Mouse (Mus musculus): Measurements from ENCODE around the gene Tpbg.
"Not testable (repeated sequence)": the region's sequence is repeated elsewhere in the genome, so short reads cannot be mapped to it uniquely, and the experiment has no call there.

Tpbg gene

DNA sequence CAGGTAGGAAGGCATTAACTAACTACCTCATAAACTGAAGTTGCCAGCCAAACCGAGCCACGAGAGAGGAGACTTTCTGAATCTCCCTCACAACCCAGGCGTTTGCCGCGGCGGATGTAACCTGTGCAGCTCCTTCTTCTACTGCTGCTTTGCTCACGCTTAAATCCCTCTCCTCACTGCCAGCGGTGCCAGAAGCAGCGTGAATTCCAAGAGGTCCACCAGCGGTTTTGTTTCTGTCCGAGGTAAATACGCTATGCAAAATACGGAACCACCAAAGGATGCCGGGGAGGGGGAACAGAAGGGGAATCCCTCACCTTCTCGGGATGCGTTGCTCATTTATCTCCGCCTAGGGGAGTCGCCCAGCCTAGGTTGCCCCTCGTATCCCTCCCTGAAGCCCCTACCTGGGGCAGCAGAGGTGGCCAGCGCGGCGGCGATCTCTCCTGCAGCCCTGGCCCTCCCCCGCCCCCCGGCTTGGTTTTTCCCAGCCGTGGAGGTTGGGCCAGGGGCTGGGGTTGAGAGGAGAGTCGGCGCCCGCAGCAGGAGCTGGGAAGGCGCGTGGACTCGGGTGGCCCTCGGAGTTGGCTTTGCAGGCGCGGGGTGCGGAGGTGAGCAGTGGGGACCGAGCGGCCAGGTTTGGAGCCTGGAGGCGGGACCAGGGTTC, at the start of gene Tpbg:
Gene Tpbg, plus strand, starts transcription at position 30 of the 661 bp plus-strand sequence.
- in situ Hi-C loops (cut with MseI, MboI) = no loop called here

- in situ Hi-C loops (cut with MseI, MboI) = not testable (repeated sequence)
These were observed 40.2 kb upstream of the Tpbg start for GRCm38 (mm10) chr9:85801986-85802385.

DNA sequence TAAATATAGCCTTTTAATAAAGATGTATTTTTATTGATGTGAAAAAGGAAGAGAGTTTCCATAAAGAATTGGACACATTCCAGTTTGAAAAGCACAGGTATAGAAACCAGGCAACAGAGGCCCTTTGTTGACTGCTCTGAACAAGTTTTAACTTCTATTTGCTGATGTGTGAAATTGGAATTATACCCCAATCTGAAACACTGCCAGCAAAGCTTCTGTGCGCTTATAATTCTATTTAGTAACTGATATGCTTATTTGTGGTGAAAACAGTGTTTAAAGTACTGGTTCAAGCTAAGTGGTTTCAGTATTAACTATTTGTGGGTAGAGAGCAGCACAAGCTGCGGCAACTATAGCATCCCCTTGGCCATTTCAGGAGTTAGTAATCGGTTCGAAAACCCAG, 39.6 kb upstream of the Tpbg start:
- in situ Hi-C loops (cut with MseI, MboI) = no loop called here

- in situ Hi-C loops (cut with MseI, MboI) = no loop called here
These were observed 35.8 kb upstream of the Tpbg start for GRCm38 (mm10) chr9:85806411-85806810.

GRCm38 (mm10) chr9:85809246-85809645, 32.9 kb upstream of the Tpbg start:
- in situ Hi-C loops (cut with MseI, MboI) = no loop called here

GRCm38 (mm10) chr9:85820829-85821228, 21.4 kb upstream of the Tpbg start:
- in situ Hi-C loops (cut with MseI, MboI) = no loop called here

- in situ Hi-C loops (cut with MseI, MboI) = no loop called here
These were observed 6.4 kb upstream of the Tpbg start for GRCm38 (mm10) chr9:85835521-85836425.

GRCm38 (mm10) chr9:85839626-85840025, 2.6 kb upstream of the Tpbg start:
- in situ Hi-C loops (cut with MseI, MboI) = no loop called here

- in situ Hi-C loops (cut with MseI, MboI) = no loop called here
These were observed 289 bp upstream of the Tpbg start for GRCm38 (mm10) chr9:85841891-85842290.

GRCm38 (mm10) chr9:85843031-85843890, 1.1 kb downstream of the Tpbg start:
- in situ Hi-C loops (cut with MseI, MboI) = no loop called here

- in situ Hi-C loops (cut with MseI, MboI) = no loop called here
These were observed 1.9 kb downstream of the Tpbg start for GRCm38 (mm10) chr9:85843891-85844646.

DNA sequence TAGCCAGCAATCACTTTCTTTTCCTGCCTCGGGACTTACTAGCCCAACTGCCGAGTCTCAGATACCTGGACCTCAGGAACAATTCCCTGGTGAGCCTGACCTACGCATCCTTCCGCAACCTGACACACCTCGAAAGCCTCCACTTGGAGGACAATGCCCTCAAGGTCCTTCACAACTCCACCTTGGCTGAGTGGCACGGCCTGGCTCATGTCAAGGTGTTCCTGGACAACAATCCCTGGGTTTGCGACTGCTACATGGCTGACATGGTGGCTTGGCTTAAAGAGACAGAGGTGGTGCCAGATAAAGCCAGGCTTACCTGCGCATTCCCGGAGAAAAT, 2.4 kb downstream of the Tpbg start:
- in situ Hi-C loops (cut with MseI, MboI) = no loop called here

DNA sequence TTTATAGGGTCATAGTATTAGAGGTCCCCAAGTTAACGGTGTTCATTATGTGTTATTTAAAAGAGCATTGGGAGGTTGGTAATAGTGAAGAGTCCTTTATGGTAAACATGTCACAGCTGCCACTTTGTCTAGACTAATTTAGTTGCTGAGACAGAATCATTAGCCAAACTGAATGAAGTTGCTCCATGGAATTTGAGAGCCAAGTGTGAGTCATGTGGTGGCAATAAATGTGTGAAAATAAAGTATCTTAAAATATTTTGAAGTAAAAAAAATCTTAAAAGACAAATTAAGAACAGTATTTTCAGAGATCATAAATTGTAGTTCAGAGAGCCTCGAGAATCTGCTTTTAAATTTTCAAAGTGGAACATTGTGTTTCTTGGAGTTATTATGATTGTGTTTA, 4.0 kb downstream of the Tpbg start:
- in situ Hi-C loops (cut with MseI, MboI) = no loop called here

DNA sequence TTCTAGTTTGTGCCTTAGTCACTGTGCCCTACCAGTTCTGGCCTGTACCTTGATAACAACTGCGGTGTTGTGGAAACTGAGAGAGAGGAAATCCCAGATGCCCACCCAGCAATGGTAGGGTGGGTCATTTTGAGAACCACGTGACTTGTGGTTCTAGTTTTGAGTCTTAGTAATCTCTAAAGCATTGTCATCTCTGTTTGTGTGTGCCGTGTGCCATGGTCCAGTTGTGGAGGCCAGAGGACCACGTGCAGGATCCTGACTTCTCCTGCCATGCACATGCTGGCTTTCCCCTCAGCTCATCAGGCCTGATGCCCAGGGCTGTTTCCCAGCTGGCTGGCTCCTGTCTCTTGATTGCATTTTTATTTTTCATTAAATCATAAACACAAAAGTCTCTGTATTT, 12.6 kb downstream of the Tpbg start:
- in situ Hi-C loops (cut with MseI, MboI) = no loop called here

DNA sequence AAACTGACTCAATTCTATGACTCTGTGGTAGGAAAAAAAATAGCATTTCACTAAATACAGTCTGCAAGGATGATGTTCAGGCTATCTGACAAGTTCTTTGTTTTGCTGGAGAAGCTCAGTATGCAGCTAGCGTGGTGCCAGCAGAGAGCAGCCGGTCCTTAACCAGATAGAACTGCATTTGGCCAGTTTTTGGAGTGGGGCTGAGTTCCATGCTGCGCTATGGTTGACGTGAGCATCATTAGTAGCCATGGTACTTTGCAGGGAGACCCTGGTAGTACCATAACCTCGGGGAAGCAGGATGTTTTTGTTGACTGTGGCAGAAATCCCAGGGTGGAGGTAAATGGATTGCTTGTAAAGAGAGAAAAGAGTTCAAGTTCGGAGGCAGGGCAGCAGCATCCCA, 14.3 kb downstream of the Tpbg start:
- in situ Hi-C loops (cut with MseI, MboI) = no loop called here

- in situ Hi-C loops (cut with MseI, MboI) = loop anchor here in 1 of 2 experiments (10.0 kb wide), 1 partner anchor 594 kb away; no protein-coding TSS in a partner anchor
These were observed 18.9 kb downstream of the Tpbg start for GRCm38 (mm10) chr9:85861065-85861464.

DNA sequence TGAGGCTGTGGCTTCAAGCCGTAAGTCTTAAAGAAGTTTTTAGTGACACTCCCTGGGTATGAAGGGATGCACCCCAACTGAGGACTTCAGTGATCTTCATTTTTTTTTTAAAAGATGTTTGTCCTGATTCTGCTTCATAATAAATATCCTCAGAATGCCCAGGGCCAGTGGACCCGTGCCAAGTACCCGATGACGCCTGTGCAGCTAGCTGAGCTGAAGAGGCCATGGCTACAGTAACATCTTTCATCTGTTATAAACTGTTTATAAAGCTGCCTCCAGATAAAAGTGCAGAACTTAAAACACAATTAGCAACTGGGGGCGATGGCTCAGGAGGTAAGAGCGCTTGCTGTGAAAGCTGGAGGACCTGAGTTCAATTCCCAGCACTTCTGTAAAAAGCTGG, 20.4 kb downstream of the Tpbg start:
- in situ Hi-C loops (cut with MseI, MboI) = loop anchor here in 1 of 2 experiments (10.0 kb wide), 1 partner anchor 592 kb away; no protein-coding TSS in a partner anchor

DNA sequence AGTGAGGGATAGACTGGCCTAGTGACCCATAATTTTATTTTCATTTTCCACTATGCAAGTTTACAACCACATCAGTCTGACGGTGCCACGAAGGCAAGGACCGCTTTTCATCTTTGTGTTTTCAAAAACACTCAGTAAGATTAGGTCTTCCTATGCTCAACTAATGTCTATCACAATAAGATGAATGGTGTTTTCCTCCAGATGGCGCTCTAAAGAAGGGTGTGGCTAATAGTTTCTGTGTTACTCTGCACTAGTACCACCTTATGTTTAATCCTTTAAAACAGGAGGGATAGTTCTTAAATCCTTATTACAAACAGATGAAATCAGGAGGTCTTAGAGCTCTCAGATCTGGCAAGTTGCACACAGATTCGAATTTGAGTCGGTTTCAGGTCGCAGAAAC, 30.7 kb downstream of the Tpbg start:
- in situ Hi-C loops (cut with MseI, MboI) = no loop called here

DNA sequence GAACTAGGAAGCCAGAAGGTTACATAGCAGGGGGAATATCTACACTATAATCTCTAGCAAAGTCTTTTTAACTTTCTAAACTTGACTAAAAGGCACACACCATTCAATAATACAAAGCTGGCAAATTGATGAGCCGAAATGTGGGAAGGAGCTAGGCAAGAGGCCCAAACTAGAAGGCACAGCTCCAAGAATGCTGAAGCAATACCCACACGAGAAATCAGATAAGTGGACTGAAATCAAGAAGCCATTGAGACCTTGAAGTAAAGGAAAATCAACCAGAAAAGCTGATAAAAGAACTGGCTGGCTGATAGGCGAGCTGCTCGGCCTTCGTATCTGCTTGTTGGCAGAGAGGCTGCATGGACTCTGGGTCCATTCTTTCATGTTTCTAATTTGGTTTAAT, 51.5 kb downstream of the Tpbg start:
- in situ Hi-C loops (cut with MseI, MboI) = no loop called here

Measured in mouse trophoblast stem cell (cell line).